In the genomic region with DNA sequence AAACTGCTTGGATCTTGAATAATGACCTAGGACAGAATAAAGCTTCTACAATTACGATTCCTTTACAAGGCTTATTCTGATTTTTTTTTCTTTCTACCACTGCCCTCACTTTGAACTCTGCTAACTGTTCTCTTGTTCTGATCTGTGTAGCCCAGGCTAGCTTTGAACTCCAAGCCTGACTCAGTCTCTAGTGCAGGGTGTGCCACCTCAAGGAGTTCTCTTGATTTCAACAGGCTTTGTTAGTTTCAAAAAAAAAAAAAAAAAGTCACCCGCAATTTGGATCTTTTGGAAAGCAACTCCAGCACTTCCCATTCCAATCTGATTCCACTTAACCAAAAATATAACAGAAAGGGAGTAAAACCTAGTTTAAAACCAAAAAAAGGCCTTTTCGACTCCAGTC, we compare ENCODE assay signal across 8 mouse cellular contexts. TPM values are rescaled to one million over a fixed set of nuclear protein-coding genes. Genes with fewer than 3 reads are reported as not detected.
A peak's percentile ranks its signal among the peaks of the same experiment; 100 is the strongest.
DNase-seq lines count a peak whose midpoint lies in the region; ATAC-seq and TF ChIP-seq lines count a peak whose summit lies in the region.

No protein-coding gene starts in this region.

- peak overlapping the region; percentile 99 for H3K27ac ChIP-seq in layer of hippocampus, adult 2 months
- H3K27ac ChIP-seq in cortical plate, adult 2 months (ENCODE audit: insufficient read depth, low read length), result peak overlapping the region; percentile 90; the same call in 1 of the 2 replicates
- H3K27ac ChIP-seq in intestine, embryonic 14.5 days (ENCODE audit: low read depth), result peak overlapping the region; percentile 98

- H3K27me3 ChIP-seq in intestine, embryonic 14.5 days (replicated peaks; ENCODE audit: control insufficient read depth, insufficient read depth, low read length), result no peaks in the 10 kb centered on the region
- H3K27me3 ChIP-seq in myocyte (ENCODE audit: control insufficient read depth, insufficient read depth, insufficient read length), result peaks cover 4% of the 10 kb centered on the region

- H3K9me3 ChIP-seq in intestine, embryonic 14.5 days (ENCODE audit: control insufficient read depth, low read length), result no peaks in the 10 kb centered on the region

- peaks cover 51% of the 10 kb centered on the region for H3K79me2 ChIP-seq in myocyte (ENCODE audit: control insufficient read depth, insufficient read depth)

- WGBS in intestine, embryonic 14.5 days, result 3% methylated on average over 3 of the region's 3 CpGs

- no peaks in the 10 kb centered on the region; the same call in 1 of the 2 replicates for H3K4me1 ChIP-seq in cortical plate, adult 2 months (ENCODE audit: control insufficient read depth, insufficient read depth, low read length)
- peaks cover 17% of the 10 kb centered on the region for H3K4me1 ChIP-seq in intestine, embryonic 14.5 days (replicated peaks; ENCODE audit: control insufficient read depth, insufficient read depth, low read length)

- no peak for ATAC-seq in intestine, embryonic 14.5 days (replicated peaks; ENCODE audit: low FRiP score, low TSS enrichment, low read depth)
- ATAC-seq in granulocyte monocyte progenitor cell, adult 5-6 weeks (replicated peaks; ENCODE audit: poor library complexity, severe bottlenecking), result no peak

- H3K4me2 ChIP-seq in intestine, embryonic 14.5 days (ENCODE audit: low read length), result peak overlapping the region; percentile 98
- peak overlapping the region; percentile 95 for H3K4me2 ChIP-seq in myocyte (ENCODE audit: low read depth)

- peaks cover 41% of the 10 kb centered on the region for H3K36me3 ChIP-seq in intestine, embryonic 14.5 days (ENCODE audit: control insufficient read depth, insufficient read depth, low read length)
- peaks cover 42% of the 10 kb centered on the region for H3K36me3 ChIP-seq in myocyte (ENCODE audit: control insufficient read depth, insufficient read depth)

- TF ChIP-seq POLR2A in cortical plate, adult 2 months (IDR thresholded peaks at IDR 0.05; ENCODE audit: extremely low read depth, insufficient read depth, low read length), result no peak
- no peak for TF ChIP-seq POLR2A in myocyte (IDR thresholded peaks at IDR 0.05; ENCODE audit: insufficient read length, low read depth)

- peak overlapping the region; percentile 100 for H3K9ac ChIP-seq in intestine, embryonic 14.5 days (ENCODE audit: low read length)

- DNase-seq in layer of hippocampus, adult 2 months (ENCODE audit: low spot score in 2 of 2), result no peak
- DNase-seq in layer of hippocampus, adult 8-10 months (ENCODE audit: low spot score in 2 of 2), result no peak
- no peak for DNase-seq in intestine, embryonic 14.5 days (ENCODE audit: low spot score)
- DNase-seq in right cerebral cortex, postnatal 14 days, result no peak
- no peak for DNase-seq in layer of hippocampus, adult 11-12 months (ENCODE audit: low spot score)

- peak overlapping the region; percentile 87 for H3ac ChIP-seq in myocyte (ENCODE audit: control insufficient read depth, insufficient read length)

- no peak for TF ChIP-seq CTCF in layer of hippocampus, adult 2 months (conservative IDR thresholded peaks at IDR 0.05)
- no peak for TF ChIP-seq CTCF in cortical plate, adult 2 months (IDR thresholded peaks at IDR 0.05; ENCODE audit: extremely low read depth, insufficient read depth, low read length)

- H3K4me3 ChIP-seq in layer of hippocampus, adult 2 months, result peak overlapping the region; percentile 88
- peak overlapping the region; percentile 84 for H3K4me3 ChIP-seq in cortical plate, adult 2 months (ENCODE audit: insufficient read depth, low read length)
- H3K4me3 ChIP-seq in intestine, embryonic 14.5 days (ENCODE audit: low read depth, low read length), result peak overlapping the region; percentile 98
- peak overlapping the region; percentile 89 for H3K4me3 ChIP-seq in myocyte

TF ChIP-seq in myocyte, 11 proteins besides CTCF, POLR2A, EP300 and RAD21:
- TF ChIP-seq POLR2AphosphoS2 (IDR thresholded peaks at IDR 0.05; ENCODE audit: insufficient read length, low read depth) (no peak), CEBPB (IDR thresholded peaks at IDR 0.05; ENCODE audit: insufficient read depth, poor library complexity, severe bottlenecking) (no peak)

RNA-seq across cellular contexts. Expression of a gene that starts 1.0 kb away (rescaled TPM):
- 100 to 1,000 TPM; 322 to 329 TPM for total RNA-seq in layer of hippocampus, adult 2 months (2021)
- total RNA-seq in layer of hippocampus, adult 8-10 months (2022), result 100 to 1,000 TPM; 307 to 352 (median 330) TPM
- polyA plus RNA-seq in cortical plate, adult 2 months (2012; rRNA removed), result 416 and 445 TPM in 2 replicates
- polyA plus RNA-seq in intestine, embryonic 14.5 days (2014; fragmentation: Nextera tagmentation; extraction: Ambion mirVana), result 77.6 and 78.6 TPM in 2 replicates
- polyA plus RNA-seq in myocyte (2012; fragmentation: generic; extraction: Trizol), result 96.2 TPM
- total RNA-seq in granulocyte monocyte progenitor cell, adult 5-6 weeks (2014; fragmentation: Nextera tagmentation), result 159 and 203 TPM in 2 replicates
- total RNA-seq in granulocyte monocyte progenitor cell, adult 5-6 weeks (2017), result 124 and 142 TPM in 2 replicates

RNA-seq across cellular contexts. Expression of a gene that starts 29.3 kb away (rescaled TPM):
- total RNA-seq in layer of hippocampus, adult 2 months (2021), result under 1 TPM in 1 of 2 experiments, not detected in 1; 0.51 TPM
- total RNA-seq in layer of hippocampus, adult 8-10 months (2022), result under 1 TPM in 3 of 4 experiments, not detected in 1; 0.23 to 0.45 (median 0.32) TPM
- polyA plus RNA-seq in cortical plate, adult 2 months (2012; rRNA removed), result 1.3 and 1.4 TPM in 2 replicates
- polyA plus RNA-seq in intestine, embryonic 14.5 days (2014; fragmentation: Nextera tagmentation; extraction: Ambion mirVana), result 46.9 and 55.0 TPM in 2 replicates
- 74.7 TPM for polyA plus RNA-seq in myocyte (2012; fragmentation: generic; extraction: Trizol)
- total RNA-seq in granulocyte monocyte progenitor cell, adult 5-6 weeks (2014; fragmentation: Nextera tagmentation), result 0.38 TPM in 1 of 2 replicates, not detected in the other
- 0.56 TPM in 1 of 2 replicates, not detected in the other for total RNA-seq in granulocyte monocyte progenitor cell, adult 5-6 weeks (2017)

RNA-seq across cellular contexts. Expression of a gene that starts 40.5 kb away (rescaled TPM):
- total RNA-seq in layer of hippocampus, adult 2 months (2021), result 10 to 100 TPM; 85.5 to 88.6 TPM
- total RNA-seq in layer of hippocampus, adult 8-10 months (2022), result 10 to 100 TPM; 81.3 to 98.0 (median 88.7) TPM
- 115 and 120 TPM in 2 replicates for polyA plus RNA-seq in cortical plate, adult 2 months (2012; rRNA removed)
- polyA plus RNA-seq in intestine, embryonic 14.5 days (2014; fragmentation: Nextera tagmentation; extraction: Ambion mirVana), result 0.08 TPM in 1 of 2 replicates, not detected in the other
- 0.06 TPM for polyA plus RNA-seq in myocyte (2012; fragmentation: generic; extraction: Trizol)
- not detected in 2 replicates for total RNA-seq in granulocyte monocyte progenitor cell, adult 5-6 weeks (2014; fragmentation: Nextera tagmentation)
- total RNA-seq in granulocyte monocyte progenitor cell, adult 5-6 weeks (2017), result not detected in 2 replicates

RNA-seq across cellular contexts. Expression of a gene that starts 59.4 kb away (rescaled TPM):
- total RNA-seq in layer of hippocampus, adult 2 months (2021), result 1 to 10 TPM in 1 of 2 experiments, under 1 TPM in 1; 0.79 to 1.3 TPM
- total RNA-seq in layer of hippocampus, adult 8-10 months (2022), result 1 to 10 TPM in 2 of 4 experiments, under 1 TPM in 2; 0.39 to 2.1 (median 1.2) TPM
- polyA plus RNA-seq in cortical plate, adult 2 months (2012; rRNA removed), result 2.6 and 2.8 TPM in 2 replicates
- 2.0 and 2.6 TPM in 2 replicates for polyA plus RNA-seq in intestine, embryonic 14.5 days (2014; fragmentation: Nextera tagmentation; extraction: Ambion mirVana)
- not detected for polyA plus RNA-seq in myocyte (2012; fragmentation: generic; extraction: Trizol)
- total RNA-seq in granulocyte monocyte progenitor cell, adult 5-6 weeks (2014; fragmentation: Nextera tagmentation), result 2.1 and 5.4 TPM in 2 replicates
- total RNA-seq in granulocyte monocyte progenitor cell, adult 5-6 weeks (2017), result 4.8 and 4.9 TPM in 2 replicates

Comparison
In these comparisons a context has a peak if more than half of its experiments do, and no peak if none do; other contexts are left out.
1. RNA of a gene that starts 40.5 kb away (total RNA-seq): 81.3 to 98.0 TPM in layer of hippocampus, adult 8-10 months and 85.5 to 88.6 TPM in layer of hippocampus, adult 2 months; not detected in granulocyte monocyte progenitor cell, adult 5-6 weeks; every median in the first group is over 10 times any median in the second.
2. Peak in every context shown above with its lines, with median percentiles within 50 percentile points of each other: H3K27ac ChIP-seq and H3K4me3 ChIP-seq.